Comparison of ENCODE assay signal across 9 mouse cellular contexts in the genomic region with DNA sequence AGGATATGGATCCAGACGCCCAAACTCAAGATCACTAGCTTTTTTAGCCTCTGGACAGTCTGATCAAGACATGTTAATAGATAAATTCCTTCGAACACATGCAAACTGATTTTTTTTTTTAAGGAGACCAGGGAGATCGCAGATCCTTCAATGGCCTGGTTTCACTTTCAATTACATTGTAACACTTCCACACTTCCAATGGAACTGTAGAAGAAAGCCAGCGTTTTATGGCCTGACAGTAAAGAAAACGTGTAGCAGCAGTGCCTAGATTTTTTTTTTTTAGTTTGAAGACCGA. TPM values are rescaled to one million over a fixed set of nuclear protein-coding genes. Genes with fewer than 3 reads are reported as not detected.
DNase-seq lines count a peak whose midpoint lies in the region; ATAC-seq and TF ChIP-seq lines count a peak whose summit lies in the region.
"Had no signal": no experiment of that assay in that cellular context is flagged by ENCODE, and none has a peak within 500 bp of the region (broad histone marks: within the 10 kb centered on the region; RNA-seq: fewer than 3 reads in every experiment).

No protein-coding gene starts in this region.

- no peaks in the 10 kb centered on the region for H3K36me3 ChIP-seq in heart, postnatal 0 days (replicated peaks; ENCODE audit: control insufficient read depth, insufficient read depth, low read length)
- no peaks in the 10 kb centered on the region for H3K36me3 ChIP-seq in hindbrain, embryonic 15.5 days
- no peaks in the 10 kb centered on the region for H3K36me3 ChIP-seq in midbrain, embryonic 15.5 days (replicated peaks)

- no peak for TF ChIP-seq CTCF in heart, postnatal 0 days (IDR thresholded peaks at IDR 0.05; ENCODE audit: low read depth)

- no peak for ATAC-seq in heart, postnatal 0 days (ENCODE audit: insufficient read depth, low read depth)
- ATAC-seq in hindbrain, embryonic 15.5 days (ENCODE audit: low FRiP score, low read depth): no peak
- no peak for ATAC-seq in midbrain, embryonic 15.5 days (replicated peaks)
- ATAC-seq in monocyte, adult 5-6 weeks (replicated peaks; ENCODE audit: insufficient number of reproducible peaks, low FRiP score, low TSS enrichment, poor library complexity, severe bottlenecking): no peak

- H3K27ac ChIP-seq in heart, postnatal 0 days (ENCODE audit: low read depth): peak overlapping the region; percentile 98
- 0 out of 2 replicates have a peak overlapping the region, but pooled peaks have one; percentile 96 for H3K27ac ChIP-seq in hindbrain, embryonic 15.5 days (replicated peaks)
- H3K27ac ChIP-seq in midbrain, embryonic 15.5 days: no peak overlapping the region

- peaks cover 38% of the 10 kb centered on the region for H3K4me1 ChIP-seq in heart, postnatal 0 days (ENCODE audit: control insufficient read depth, insufficient read depth)
- H3K4me1 ChIP-seq in hindbrain, embryonic 15.5 days (replicated peaks): peaks cover 41% of the 10 kb centered on the region
- peaks cover 35% of the 10 kb centered on the region for H3K4me1 ChIP-seq in midbrain, embryonic 15.5 days

- H3K9ac ChIP-seq in heart, postnatal 0 days (replicated peaks; ENCODE audit: low read depth, low read length): peak overlapping the region; percentile 98
- peak overlapping the region; percentile 97 for H3K9ac ChIP-seq in hindbrain, embryonic 15.5 days
- H3K9ac ChIP-seq in midbrain, embryonic 15.5 days: peak overlapping the region; percentile 97

- no peaks in the 10 kb centered on the region for H3K9me3 ChIP-seq in heart, postnatal 0 days (replicated peaks; ENCODE audit: control insufficient read depth, low read length)
- no peaks in the 10 kb centered on the region for H3K9me3 ChIP-seq in hindbrain, embryonic 15.5 days
- no peaks in the 10 kb centered on the region for H3K9me3 ChIP-seq in midbrain, embryonic 15.5 days

- TF ChIP-seq EP300 in heart, postnatal 0 days (IDR thresholded peaks at IDR 0.05; ENCODE audit: low read depth): no peak

- DNase-seq in heart, postnatal 0 days (ENCODE audit: low spot score): no peak
- DNase-seq in heart, adult 11 months: no peak
- DNase-seq in Muller cell, postnatal 12 days (ENCODE audit: inconsistent ontology term): peak; percentile 37
- DNase-seq in thymus, postnatal 10 days (ENCODE audit: low spot score in 2 of 2): no peak
- DNase-seq in c-Kit-positive CD71-positive TER-119-positive erythroid progenitor cells, embryonic 14.5 days (ENCODE audit: low spot score): no peak

- H3K4me2 ChIP-seq in heart, postnatal 0 days (ENCODE audit: low read depth, low read length): peak overlapping the region; percentile 77
- H3K4me2 ChIP-seq in hindbrain, embryonic 15.5 days: peak overlapping the region; percentile 68
- H3K4me2 ChIP-seq in midbrain, embryonic 15.5 days: peak overlapping the region; percentile 57

- H3K27me3 ChIP-seq in heart, postnatal 0 days (ENCODE audit: control insufficient read depth, insufficient read depth, low read length): no peaks in the 10 kb centered on the region
- H3K27me3 ChIP-seq in hindbrain, embryonic 15.5 days: no peaks in the 10 kb centered on the region
- no peaks in the 10 kb centered on the region for H3K27me3 ChIP-seq in midbrain, embryonic 15.5 days (replicated peaks)
- H3K27me3 ChIP-seq: Patski had no signal

- WGBS in heart, postnatal 0 days: 5% methylated on average over 6 of the region's 6 CpGs
- WGBS in hindbrain, embryonic 15.5 days: 19% methylated on average over 6 of the region's 6 CpGs
- WGBS in midbrain, embryonic 15.5 days: 22% methylated on average over 6 of the region's 6 CpGs

- peak overlapping the region; percentile 90 for H3K4me3 ChIP-seq in heart, postnatal 0 days (ENCODE audit: low read depth, low read length)
- H3K4me3 ChIP-seq in hindbrain, embryonic 15.5 days: peak overlapping the region; percentile 98
- peak overlapping the region; percentile 58 for H3K4me3 ChIP-seq in midbrain, embryonic 15.5 days

RNA-seq across cellular contexts. Expression of gene Rab21, which starts 1.2 kb away (rescaled TPM):
- total RNA-seq in heart, postnatal 0 days (2014; rRNA removed; ENCODE audit: low replicate concordance): 42.0 and 45.2 TPM in 2 replicates
- polyA plus RNA-seq in heart, postnatal 0 days (2015; fragmentation: Nextera tagmentation; extraction: Ambion mirVana): 7.2 and 7.7 TPM in 2 replicates
- polyA plus RNA-seq in hindbrain, embryonic 15.5 days (2015; fragmentation: Nextera tagmentation; extraction: Ambion mirVana): 11.9 and 13.5 TPM in 2 replicates
- polyA plus RNA-seq in midbrain, embryonic 15.5 days (2015; fragmentation: Nextera tagmentation; extraction: Ambion mirVana): 8.7 and 11.9 TPM in 2 replicates
- total RNA-seq in monocyte, adult 5-6 weeks (2017): 49.5 to 62.4 TPM (median 51.1 TPM) in 3 replicates

RNA-seq across cellular contexts. Expression of gene Tmem19, which starts 48.1 kb away (rescaled TPM):
- 6.0 and 17.2 TPM in 2 replicates for total RNA-seq in heart, postnatal 0 days (2014; rRNA removed; ENCODE audit: low replicate concordance)
- 21.3 and 21.6 TPM in 2 replicates for polyA plus RNA-seq in heart, postnatal 0 days (2015; fragmentation: Nextera tagmentation; extraction: Ambion mirVana)
- 30.9 and 33.6 TPM in 2 replicates for polyA plus RNA-seq in hindbrain, embryonic 15.5 days (2015; fragmentation: Nextera tagmentation; extraction: Ambion mirVana)
- 32.2 and 38.5 TPM in 2 replicates for polyA plus RNA-seq in midbrain, embryonic 15.5 days (2015; fragmentation: Nextera tagmentation; extraction: Ambion mirVana)
- 21.0 to 32.8 TPM (median 30.4 TPM) in 3 replicates for total RNA-seq in monocyte, adult 5-6 weeks (2017)
